Mouse (Mus musculus) limb, embryonic 12.5 days (tissue): Measurements from ENCODE around the gene F11r. TPM values are rescaled to one million over a fixed set of nuclear protein-coding genes. Genes with fewer than 3 reads are reported as not detected.
A peak's percentile ranks its signal among the peaks of the same experiment; 100 is the strongest.
"Not testable (repeated sequence)": the region's sequence is repeated elsewhere in the genome, so short reads cannot be mapped to it uniquely, and the experiment has no call there.

Experiments used
- ATAC-seq: fragments of 200-750 bp; cut with Nextera tagmentation; 2 replicates; pipeline ENCODE4 v1.8.0; 2017; ENCODE audit warnings: low read depth, moderate TSS enrichment; ENCODE audit not compliant: insufficient number of reproducible peaks, insufficient read depth, low FRiP score, low TSS enrichment
- H3K27ac ChIP-seq: fragments of 300-500 bp; sonication (generic); 2 replicates; pipeline ENCODE4 v1.5.1; 2016; ENCODE audit warnings: mild to moderate bottlenecking, moderate library complexity
- H3K27me3 ChIP-seq: fragments of 300-500 bp; sonication (generic); 2 replicates; pipeline ENCODE4 v1.6.1; 2016; ENCODE audit warnings: mild to moderate bottlenecking, moderate library complexity
- H3K36me3 ChIP-seq: fragments of 300-500 bp; sonication (generic); 2 replicates; pipeline ENCODE4 v1.6.1; 2016; ENCODE audit warnings: mild to moderate bottlenecking, moderate library complexity
- H3K4me1 ChIP-seq: fragments of 300-500 bp; sonication (generic); replicated peaks from 2 replicates; pipeline ENCODE4 v1.6.1; 2016
- H3K4me2 ChIP-seq: fragments of 300-500 bp; sonication (generic); 2 replicates; pipeline ENCODE4 v1.6.1; 2016; ENCODE audit warnings: mild to moderate bottlenecking, moderate library complexity
- H3K4me3 ChIP-seq: fragments of 300-500 bp; sonication (generic); replicated peaks from 2 replicates; pipeline ENCODE4 v1.5.1; 2016; ENCODE audit warnings: mild to moderate bottlenecking
- H3K9ac ChIP-seq: fragments of 300-500 bp; sonication (generic); replicated peaks from 2 replicates; pipeline ENCODE4 v1.6.1; 2016; ENCODE audit warnings: mild to moderate bottlenecking, moderate library complexity
- H3K9me3 ChIP-seq: fragments of 300-500 bp; sonication (generic); 2 replicates; pipeline ENCODE4 v1.6.1; 2016; ENCODE audit warnings: mild to moderate bottlenecking, moderate library complexity
- WGBS: fragments of 180-500 bp; shearing (Covaris S2); methylation state at CpG from one replicate; pipeline ENCODE4 v1.1.7; 2016; 5-methylcytosine and 5-hydroxymethylcytosine counted together
- polyA plus RNA-seq: library from polyadenylated mRNA; unstranded; fragments of >200 nt; fragmentation: Nextera tagmentation; extraction: Ambion mirVana; gene quantifications from 2 replicates; pipeline ENCODE4 v1.2.1, GENCODE M21; 2016

F11r gene
- polyA plus RNA-seq, 1 experiment from 2014 or later, result 32.9 TPM

- not testable (repeated sequence) for H3K27me3 ChIP-seq, H3K27ac ChIP-seq, H3K4me2 ChIP-seq, H3K4me3 ChIP-seq, H3K36me3 ChIP-seq, H3K9ac ChIP-seq, H3K4me1 ChIP-seq, ATAC-seq, H3K9me3 ChIP-seq
- WGBS, result 92% methylated on average over 8 of the region's 8 CpGs
These were observed 34.6 kb downstream of the F11r start for GRCm38 (mm10) chr1:171471941-171472340.

- no peaks in the 10 kb centered on the region for H3K4me1 ChIP-seq
- H3K9ac ChIP-seq, result no peak overlapping the region
- no peak for ATAC-seq
- H3K9me3 ChIP-seq, result no peaks in the 10 kb centered on the region
- H3K27me3 ChIP-seq, result 0 out of 2 replicates have a peak, but pooled peaks cover 3% of the 10 kb centered on the region
- no peaks in the 10 kb centered on the region for H3K36me3 ChIP-seq
- 63% methylated on average over 4 of the region's 4 CpGs for WGBS
- H3K4me2 ChIP-seq, result no peak overlapping the region
- no peak overlapping the region for H3K4me3 ChIP-seq
- H3K27ac ChIP-seq, result no peak overlapping the region
These were observed 36.2 kb downstream of the F11r start for GRCm38 (mm10) chr1:171473506-171473905.

GRCm38 (mm10) chr1:171473920-171474640 is 36.7 kb downstream of the F11r start:
- Histone ChIP-seq H3K9me3 (no peaks in the 10 kb centered on the region), H3K36me3 (no peaks in the 10 kb centered on the region), H3K4me1 (no peaks in the 10 kb centered on the region), H3K4me3 (no peak overlapping the region), H3K9ac (no peak overlapping the region), H3K27ac (no peak overlapping the region), H3K4me2 (no peak overlapping the region), H3K27me3 (0 out of 2 replicates have a peak, but pooled peaks cover 3% of the 10 kb centered on the region)
- WGBS, result 69% methylated on average over 9 of the region's 9 CpGs
- ATAC-seq, result no peak

- H3K27ac ChIP-seq, result no peak overlapping the region
These were observed 39.8 kb downstream of the F11r start for GRCm38 (mm10) chr1:171477123-171477522.

GRCm38 (mm10) chr1:171477758-171478545 is 40.6 kb downstream of the F11r start:
- H3K4me3 ChIP-seq, result peak overlapping the region; percentile 30
- no peak overlapping the region; the same call in 1 of the 2 replicates for H3K9ac ChIP-seq
- no peaks in the 10 kb centered on the region for H3K27me3 ChIP-seq
- H3K4me1 ChIP-seq, result no peaks in the 10 kb centered on the region
- H3K9me3 ChIP-seq, result peaks cover 14% of the 10 kb centered on the region
- no peaks in the 10 kb centered on the region for H3K36me3 ChIP-seq
- peak overlapping the region; percentile 45 for H3K4me2 ChIP-seq
- ATAC-seq, result peak; percentile 66; the same call in 1 of the 2 replicates
- no peak overlapping the region for H3K27ac ChIP-seq
- WGBS, result 66% methylated on average over 27 of the region's 27 CpGs

More at GRCm38 (mm10) chr1:171477123-171477522, 39.8 kb downstream of the F11r start:
- Histone ChIP-seq H3K4me1 (no peaks in the 10 kb centered on the region), H3K27me3 (no peaks in the 10 kb centered on the region), H3K4me3 (no peak overlapping the region), H3K4me2 (no peak overlapping the region), H3K9me3 (peaks cover 8% of the 10 kb centered on the region; the same call in 1 of the 2 replicates), H3K36me3 (no peaks in the 10 kb centered on the region), H3K9ac (no peak overlapping the region)
- 71% methylated on average over 8 of the region's 8 CpGs for WGBS
- ATAC-seq, result no peak

- ATAC-seq, result no peak
- H3K27ac ChIP-seq, result no peak overlapping the region
- H3K4me2 ChIP-seq, result no peak overlapping the region
- 52% methylated on average over 2 of the region's 2 CpGs for WGBS
- no peak overlapping the region for H3K4me3 ChIP-seq
- no peaks in the 10 kb centered on the region for H3K27me3 ChIP-seq
- no peaks in the 10 kb centered on the region for H3K4me1 ChIP-seq
- H3K9ac ChIP-seq, result no peak overlapping the region
- H3K36me3 ChIP-seq, result no peaks in the 10 kb centered on the region
- peaks cover 20% of the 10 kb centered on the region for H3K9me3 ChIP-seq
These were observed 41.6 kb downstream of the F11r start for GRCm38 (mm10) chr1:171478968-171479367.

- ATAC-seq, result no peak
- no peaks in the 10 kb centered on the region for H3K27me3 ChIP-seq
- H3K4me1 ChIP-seq, result no peaks in the 10 kb centered on the region
- 92% methylated on average over 13 of the region's 13 CpGs for WGBS
- no peaks in the 10 kb centered on the region for H3K36me3 ChIP-seq
- no peak overlapping the region for H3K4me3 ChIP-seq
- no peak overlapping the region for H3K27ac ChIP-seq
- H3K9ac ChIP-seq, result no peak overlapping the region
- no peak overlapping the region for H3K4me2 ChIP-seq
- peaks cover 25% of the 10 kb centered on the region for H3K9me3 ChIP-seq
These were observed 56.9 kb downstream of the F11r start for GRCm38 (mm10) chr1:171494241-171494640.

GRCm38 (mm10) chr1:171495371-171495770 is 58.0 kb downstream of the F11r start:
- no peak for ATAC-seq
- no peaks in the 10 kb centered on the region for H3K4me1 ChIP-seq
- H3K4me3 ChIP-seq, result no peak overlapping the region
- H3K27ac ChIP-seq, result no peak overlapping the region
- H3K36me3 ChIP-seq, result no peaks in the 10 kb centered on the region
- no peak overlapping the region for H3K4me2 ChIP-seq
- H3K9ac ChIP-seq, result no peak overlapping the region
- no peaks in the 10 kb centered on the region for H3K27me3 ChIP-seq
- 89% methylated on average over 6 of the region's 6 CpGs for WGBS
- H3K9me3 ChIP-seq, result peaks cover 18% of the 10 kb centered on the region; the same call in 1 of the 2 replicates

- Histone ChIP-seq H3K36me3 (no peaks in the 10 kb centered on the region), H3K4me1 (peaks cover 3% of the 10 kb centered on the region), H3K9ac (no peak overlapping the region), H3K4me2 (no peak overlapping the region), H3K27me3 (no peaks in the 10 kb centered on the region), H3K4me3 (no peak overlapping the region), H3K9me3 (0 out of 2 replicates have a peak, but pooled peaks cover 3% of the 10 kb centered on the region), H3K27ac (no peak overlapping the region)
- no peak for ATAC-seq
- WGBS, result 81% methylated on average over 5 of the region's 5 CpGs
These were observed 62.5 kb downstream of the F11r start for GRCm38 (mm10) chr1:171499856-171500255.

GRCm38 (mm10) chr1:171501016-171501610 is 63.8 kb downstream of the F11r start:
- no peak overlapping the region for H3K4me3 ChIP-seq

GRCm38 (mm10) chr1:171501636-171502080 is 64.3 kb downstream of the F11r start:
- WGBS, result 5% methylated on average over 5 of the region's 5 CpGs
- 0 out of 2 replicates have a peak, but pooled peaks cover 3% of the 10 kb centered on the region for H3K9me3 ChIP-seq
- H3K27me3 ChIP-seq, result no peaks in the 10 kb centered on the region
- peak overlapping the region; percentile 79 for H3K27ac ChIP-seq
- no peaks in the 10 kb centered on the region for H3K36me3 ChIP-seq
- ATAC-seq, result no peak
- no peak overlapping the region for H3K9ac ChIP-seq
- peak overlapping the region; percentile 40 for H3K4me2 ChIP-seq
- peak overlapping the region; percentile 15; the same call in 1 of the 2 replicates for H3K4me3 ChIP-seq
- H3K4me1 ChIP-seq, result peaks cover 3% of the 10 kb centered on the region

More at GRCm38 (mm10) chr1:171501016-171501610, 63.8 kb downstream of the F11r start:
- 56% methylated on average over 6 of the region's 6 CpGs for WGBS
- ATAC-seq, result no peak
- Histone ChIP-seq H3K4me1 (peaks cover 3% of the 10 kb centered on the region), H3K9ac (no peak overlapping the region), H3K4me2 (no peak overlapping the region), H3K27ac (peak overlapping the region; percentile 79; the same call in 1 of the 2 replicates), H3K27me3 (no peaks in the 10 kb centered on the region), H3K9me3 (0 out of 2 replicates have a peak, but pooled peaks cover 3% of the 10 kb centered on the region), H3K36me3 (no peaks in the 10 kb centered on the region)
